Mouse (Mus musculus) liver, embryonic 15.5 days (tissue): ENCODE results near the gene Clip2. TPM values are rescaled to one million over a fixed set of nuclear protein-coding genes. Genes with fewer than 3 reads are reported as not detected.
A peak's percentile ranks its signal among the peaks of the same experiment; 100 is the strongest.

Source experiments
- ATAC-seq: fragments of 200-750 bp; cut with Nextera tagmentation; 2 replicates; pipeline ENCODE4 v1.8.0; 2017; ENCODE audit warnings: moderate number of reproducible peaks, mild to moderate bottlenecking, moderate library complexity; ENCODE audit not compliant: insufficient read depth
- H3K27ac ChIP-seq: fragments of 300-500 bp; sonication (generic); replicated peaks from 2 replicates; pipeline ENCODE4 v1.5.1; 2015; ENCODE audit warnings: mild to moderate bottlenecking, inconsistent platforms
- H3K27me3 ChIP-seq: fragments of 300-500 bp; sonication (generic); 2 replicates; pipeline ENCODE4 v1.6.1; 2015; ENCODE audit warnings: mild to moderate bottlenecking, inconsistent platforms
- H3K36me3 ChIP-seq: fragments of 300-500 bp; sonication (generic); replicated peaks from 2 replicates; pipeline ENCODE4 v1.6.1; 2015; ENCODE audit warnings: moderate library complexity, mild to moderate bottlenecking, inconsistent platforms
- H3K4me1 ChIP-seq: fragments of 300-500 bp; sonication (generic); replicated peaks from 2 replicates; pipeline ENCODE4 v1.6.1; 2015; ENCODE audit warnings: inconsistent platforms
- H3K4me2 ChIP-seq: fragments of 300-500 bp; sonication (generic); 2 replicates; pipeline ENCODE4 v1.6.1; 2015; ENCODE audit warnings: moderate library complexity, mild to moderate bottlenecking, inconsistent platforms
- H3K4me3 ChIP-seq: fragments of 300-500 bp; sonication (generic); replicated peaks from 2 replicates; pipeline ENCODE4 v1.5.1; 2015; ENCODE audit warnings: mild to moderate bottlenecking, inconsistent platforms
- H3K9ac ChIP-seq: fragments of 300-500 bp; sonication (generic); 2 replicates; pipeline ENCODE4 v1.6.1; 2015; ENCODE audit warnings: moderate library complexity, mild to moderate bottlenecking, inconsistent platforms
- H3K9me3 ChIP-seq: fragments of 300-500 bp; sonication (generic); replicated peaks from 2 replicates; pipeline ENCODE4 v1.6.1; 2016; ENCODE audit warnings: inconsistent platforms
- WGBS: fragments of 180-500 bp; shearing (Covaris S2); methylation state at CpG from one replicate; pipeline ENCODE4 v1.1.7; 2015; ENCODE audit warnings: mixed read lengths; ENCODE audit not compliant: insufficient replicate concordance; 5-methylcytosine and 5-hydroxymethylcytosine counted together
- polyA plus RNA-seq: library from polyadenylated mRNA; unstranded; fragments of >200 nt; fragmentation: Nextera tagmentation; extraction: Ambion mirVana; gene quantifications from 2 replicates; pipeline ENCODE4 v1.2.1, GENCODE M21; 2015

Gene Clip2
- polyA plus RNA-seq, 1 experiment from 2014 or later: 0.46 TPM

- 0 out of 2 replicates have a peak, but pooled peaks cover under 1% of the 10 kb centered on the region for H3K4me1 ChIP-seq
- ATAC-seq: no peak
- H3K27ac ChIP-seq: no peak overlapping the region
Measured at GRCm38 (mm10) chr5:134560450-134561171, 8.4 kb upstream of the Clip2 start.

GRCm38 (mm10) chr5:134560071-134560449 is 7.8 kb upstream of the Clip2 start, which contains the start of gene Syna:
Gene Syna (minus strand): TSS chr5:134560171.
- H3K36me3 ChIP-seq: no peaks in the 10 kb centered on the region
- no peak within 1 kb of the TSS for H3K4me3 ChIP-seq
- H3K9me3 ChIP-seq: no peaks in the 10 kb centered on the region
- WGBS: 74% methylated on average over 7 of the region's 7 CpGs
- no peak within 1 kb of the TSS for H3K4me2 ChIP-seq
- peaks cover 6% of the 10 kb centered on the region; the same call in 1 of the 2 replicates for H3K4me1 ChIP-seq
- no peaks in the 10 kb centered on the region for H3K27me3 ChIP-seq
- H3K27ac ChIP-seq: no peak within 1 kb of the TSS
- no peak within 1 kb of the TSS for H3K9ac ChIP-seq
- ATAC-seq: no peak

More at GRCm38 (mm10) chr5:134560450-134561171, 8.4 kb upstream of the Clip2 start:
- no peaks in the 10 kb centered on the region for H3K9me3 ChIP-seq
- H3K27me3 ChIP-seq: no peaks in the 10 kb centered on the region
- H3K4me3 ChIP-seq: no peak overlapping the region
- WGBS: 72% methylated on average over 16 of the region's 16 CpGs
- no peaks in the 10 kb centered on the region for H3K36me3 ChIP-seq
- no peak overlapping the region for H3K9ac ChIP-seq
- H3K4me2 ChIP-seq: no peak overlapping the region

- Histone ChIP-seq H3K9ac (no peak overlapping the region), H3K27ac (no peak overlapping the region), H3K27me3 (peaks cover 31% of the 10 kb centered on the region), H3K36me3 (no peaks in the 10 kb centered on the region), H3K4me3 (no peak overlapping the region), H3K4me1 (peaks cover 30% of the 10 kb centered on the region), H3K9me3 (no peaks in the 10 kb centered on the region), H3K4me2 (0 out of 2 replicates have a peak overlapping the region, but pooled peaks have one; percentile 3)
- ATAC-seq: no peak
- 14% methylated on average over 20 of the region's 20 CpGs for WGBS
Measured at GRCm38 (mm10) chr5:134555463-134556164, 3.4 kb upstream of the Clip2 start.

GRCm38 (mm10) chr5:134553951-134554546 is 1.8 kb upstream of the Clip2 start:
- Histone ChIP-seq H3K4me3 (no peak overlapping the region), H3K4me1 (peaks cover 35% of the 10 kb centered on the region), H3K9ac (no peak overlapping the region), H3K4me2 (no peak overlapping the region), H3K36me3 (no peaks in the 10 kb centered on the region), H3K27me3 (peaks cover 35% of the 10 kb centered on the region), H3K9me3 (no peaks in the 10 kb centered on the region), H3K27ac (no peak overlapping the region)
- no peak for ATAC-seq
- WGBS: 62% methylated on average over 5 of the region's 5 CpGs

- WGBS: 4% methylated on average over 52 of the region's 52 CpGs
- Histone ChIP-seq H3K9me3 (no peaks in the 10 kb centered on the region), H3K4me1 (peaks cover 38% of the 10 kb centered on the region)
Measured at GRCm38 (mm10) chr5:134551233-134552109, 763 bp downstream of the Clip2 start.

GRCm38 (mm10) chr5:134550836-134551232 is 1.4 kb downstream of the Clip2 start:
- Histone ChIP-seq H3K4me2 (peak overlapping the region; percentile 79), H3K27me3 (peaks cover 35% of the 10 kb centered on the region), H3K4me1 (peaks cover 38% of the 10 kb centered on the region), H3K9ac (0 out of 2 replicates have a peak overlapping the region, but pooled peaks have one; percentile 59), H3K36me3 (no peaks in the 10 kb centered on the region), H3K27ac (no peak overlapping the region), H3K4me3 (peak overlapping the region; percentile 63), H3K9me3 (no peaks in the 10 kb centered on the region)
- 25% methylated on average over 6 of the region's 6 CpGs for WGBS
- ATAC-seq: no peak

More at GRCm38 (mm10) chr5:134551233-134552109, 763 bp downstream of the Clip2 start:
- Histone ChIP-seq H3K27me3 (peaks cover 35% of the 10 kb centered on the region), H3K4me3 (peak overlapping the region; percentile 63), H3K27ac (peak overlapping the region; percentile 57), H3K9ac (peak overlapping the region; percentile 59), H3K4me2 (peak overlapping the region; percentile 79), H3K36me3 (no peaks in the 10 kb centered on the region)
- no peak for ATAC-seq

- Histone ChIP-seq H3K9me3 (no peaks in the 10 kb centered on the region), H3K27me3 (peaks cover 35% of the 10 kb centered on the region), H3K27ac (no peak overlapping the region), H3K4me1 (peaks cover 29% of the 10 kb centered on the region), H3K9ac (no peak overlapping the region), H3K36me3 (no peaks in the 10 kb centered on the region), H3K4me3 (no peak overlapping the region), H3K4me2 (no peak overlapping the region; the same call in 1 of the 2 replicates)
- ATAC-seq: no peak
- WGBS: 57% methylated on average over 3 of the region's 3 CpGs
Measured at GRCm38 (mm10) chr5:134549640-134550168, 2.5 kb downstream of the Clip2 start.

GRCm38 (mm10) chr5:134548306-134548705 is 3.9 kb downstream of the Clip2 start:
- Histone ChIP-seq H3K4me3 (no peak overlapping the region), H3K9me3 (no peaks in the 10 kb centered on the region), H3K4me2 (no peak overlapping the region), H3K36me3 (no peaks in the 10 kb centered on the region), H3K27me3 (peaks cover 31% of the 10 kb centered on the region), H3K27ac (0 out of 2 replicates have a peak overlapping the region, but pooled peaks have one; percentile 33), H3K9ac (no peak overlapping the region), H3K4me1 (peaks cover 29% of the 10 kb centered on the region)
- no peak for ATAC-seq
- WGBS: 58% methylated on average over 5 of the region's 5 CpGs

GRCm38 (mm10) chr5:134546790-134547189 is 5.4 kb downstream of the Clip2 start:
- Histone ChIP-seq H3K27ac (no peak overlapping the region), H3K4me2 (no peak overlapping the region), H3K4me3 (no peak overlapping the region), H3K9ac (no peak overlapping the region), H3K27me3 (peaks cover 16% of the 10 kb centered on the region), H3K36me3 (no peaks in the 10 kb centered on the region), H3K4me1 (peaks cover 23% of the 10 kb centered on the region), H3K9me3 (no peaks in the 10 kb centered on the region)
- WGBS: 62% methylated on average over 7 of the region's 7 CpGs
- ATAC-seq: no peak

GRCm38 (mm10) chr5:134545242-134545629 is 7.0 kb downstream of the Clip2 start:
- Histone ChIP-seq H3K27ac (no peak overlapping the region), H3K4me3 (no peak overlapping the region), H3K36me3 (no peaks in the 10 kb centered on the region), H3K4me2 (no peak overlapping the region), H3K4me1 (peaks cover 22% of the 10 kb centered on the region), H3K27me3 (0 out of 2 replicates have a peak, but pooled peaks cover under 1% of the 10 kb centered on the region), H3K9me3 (no peaks in the 10 kb centered on the region), H3K9ac (no peak overlapping the region)
- WGBS: 45% methylated on average over 3 of the region's 3 CpGs
- ATAC-seq: no peak
